Mouse (Mus musculus): ENCODE data around the gene Trim43b. TPM values are rescaled to one million over a fixed set of nuclear protein-coding genes. Genes with fewer than 3 reads are reported as not detected.

Gene Trim43b
- not detected for polyA plus RNA-seq (2012; fragmentation: generic; extraction: Trizol)

DNA sequence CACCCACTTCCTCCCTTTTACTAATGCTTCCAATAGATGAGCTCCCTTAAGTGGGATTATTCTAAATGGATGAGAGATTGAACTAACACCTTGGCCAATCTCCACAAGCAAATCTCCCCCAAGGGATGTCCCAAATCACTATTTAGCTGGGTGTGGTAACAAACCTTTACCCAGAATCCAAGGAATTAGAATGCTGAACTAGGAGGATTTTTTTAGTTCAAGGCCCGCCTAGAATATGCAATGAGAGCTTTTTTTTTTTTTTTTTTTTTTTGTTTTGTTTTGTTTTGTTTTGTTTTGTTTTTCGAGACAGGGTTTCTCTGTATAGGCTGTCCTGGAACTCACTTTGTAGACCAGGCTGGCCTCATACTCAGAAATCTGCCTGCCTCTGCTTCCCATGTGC lies at the start of gene Trim43b:
Trim43b (minus strand) TSS at position 101 of the 400 bp plus-strand sequence.

Other genes starting within 250 kb of the Trim43b start
- gene Bcl2a1a, start 135.9 kb downstream of the Trim43b start, polyA plus RNA-seq (2012; fragmentation: generic; extraction: Trizol), result not detected
- gene Bcl2a1b, start 106.4 kb upstream of the Trim43b start, polyA plus RNA-seq (2012; fragmentation: generic; extraction: Trizol), result not detected
- not detected for gene Gm29094, start 106.5 kb upstream of the Trim43b start, polyA plus RNA-seq (2012; fragmentation: generic; extraction: Trizol)
- gene Mthfs, start 117.8 kb upstream of the Trim43b start, polyA plus RNA-seq (2012; fragmentation: generic; extraction: Trizol), result 10 to 100 TPM in 1 of 2 experiments, 1 to 10 TPM in 1; 3.3 to 13.0 TPM